Mouse (Mus musculus): ENCODE measurements around the gene Gm3625. TPM values are rescaled to one million over a fixed set of nuclear protein-coding genes. Genes with fewer than 3 reads are reported as not detected.

Gene Gm3625
- polyA plus RNA-seq, 1 experiment: not detected

- H3K4me3 ChIP-seq (ENCODE audit: low read depth, low read length): no peak overlapping the region
- no peaks in the 10 kb centered on the region for H3K36me3 ChIP-seq (ENCODE audit: control insufficient read depth, insufficient read depth, low read length, poor library complexity, severe bottlenecking)
- H3K9ac ChIP-seq (ENCODE audit: low read depth, poor library complexity, severe bottlenecking): peak overlapping the region; percentile 92; the same call in 1 of the 2 replicates
- no peaks in the 10 kb centered on the region for H3K27me3 ChIP-seq (ENCODE audit: control insufficient read depth, insufficient read depth, low read length, poor library complexity, severe bottlenecking)
- H3K4me1 ChIP-seq (ENCODE audit: control insufficient read depth, insufficient read depth, low read length): no peaks in the 10 kb centered on the region
- no peak overlapping the region for H3K27ac ChIP-seq (ENCODE audit: insufficient read depth, low read length)
- no peak for TF ChIP-seq EP300 (IDR thresholded peaks at IDR 0.05; ENCODE audit: insufficient read depth, low read depth, low read length)
- TF ChIP-seq POLR2A (IDR thresholded peaks at IDR 0.05; ENCODE audit: insufficient read depth, low read length): no peak
- no peaks in the 10 kb centered on the region for H3K9me3 ChIP-seq (replicated peaks; ENCODE audit: control insufficient read depth, insufficient read depth, low read length, poor library complexity, severe bottlenecking)
Observed at GRCm38 (mm10) chr12:4592025-4592424, 702 bp downstream of the Gm3625 start.

- Histone ChIP-seq H3K9me3 (replicated peaks; ENCODE audit: control insufficient read depth, insufficient read depth, low read length, poor library complexity, severe bottlenecking) (no peaks in the 10 kb centered on the region), H3K9ac (ENCODE audit: low read depth, poor library complexity, severe bottlenecking) (no peak overlapping the region), H3K4me3 (ENCODE audit: low read depth, low read length) (no peak overlapping the region), H3K27ac (ENCODE audit: insufficient read depth, low read length) (no peak overlapping the region), H3K36me3 (ENCODE audit: control insufficient read depth, insufficient read depth, low read length, poor library complexity, severe bottlenecking) (no peaks in the 10 kb centered on the region), H3K27me3 (ENCODE audit: control insufficient read depth, insufficient read depth, low read length, poor library complexity, severe bottlenecking) (no peaks in the 10 kb centered on the region), H3K4me1 (ENCODE audit: control insufficient read depth, insufficient read depth, low read length) (no peaks in the 10 kb centered on the region)
- TF ChIP-seq EP300 (IDR thresholded peaks at IDR 0.05; ENCODE audit: insufficient read depth, low read depth, low read length) (no peak), POLR2A (IDR thresholded peaks at IDR 0.05; ENCODE audit: insufficient read depth, low read length) (no peak), CTCF (IDR thresholded peaks at IDR 0.05; ENCODE audit: low read depth, low read length) (no peak)
Observed at GRCm38 (mm10) chr12:4588603-4589002, 4.1 kb downstream of the Gm3625 start.

DNA sequence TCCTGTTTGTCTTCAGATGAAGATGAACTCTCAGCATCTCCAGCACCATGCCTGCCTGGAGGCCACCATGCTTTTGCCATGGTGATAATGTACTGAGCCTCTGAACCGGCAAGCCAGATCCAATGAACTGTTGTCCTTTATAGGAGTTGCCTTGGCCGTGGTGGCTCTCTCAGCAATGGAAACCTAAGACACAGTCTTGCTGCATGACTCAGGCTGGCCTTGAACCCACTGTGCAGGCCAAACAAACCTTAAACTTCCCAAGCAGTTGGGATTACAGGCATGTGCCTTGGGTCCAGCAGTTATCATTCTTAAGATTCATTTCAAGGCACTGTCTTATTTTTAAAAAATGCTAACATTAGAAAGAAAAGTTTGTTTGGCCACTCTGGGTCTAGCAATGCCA, 4.9 kb downstream of the Gm3625 start:
- Histone ChIP-seq H3K27ac (ENCODE audit: insufficient read depth, low read length) (no peak overlapping the region), H3K9me3 (replicated peaks; ENCODE audit: control insufficient read depth, insufficient read depth, low read length, poor library complexity, severe bottlenecking) (no peaks in the 10 kb centered on the region), H3K4me1 (ENCODE audit: control insufficient read depth, insufficient read depth, low read length) (no peaks in the 10 kb centered on the region), H3K9ac (ENCODE audit: low read depth, poor library complexity, severe bottlenecking) (no peak overlapping the region), H3K36me3 (ENCODE audit: control insufficient read depth, insufficient read depth, low read length, poor library complexity, severe bottlenecking) (no peaks in the 10 kb centered on the region), H3K4me3 (ENCODE audit: low read depth, low read length) (no peak overlapping the region), H3K27me3 (ENCODE audit: control insufficient read depth, insufficient read depth, low read length, poor library complexity, severe bottlenecking) (no peaks in the 10 kb centered on the region)
- TF ChIP-seq CTCF (IDR thresholded peaks at IDR 0.05; ENCODE audit: low read depth, low read length) (no peak), POLR2A (IDR thresholded peaks at IDR 0.05; ENCODE audit: insufficient read depth, low read length) (no peak), EP300 (IDR thresholded peaks at IDR 0.05; ENCODE audit: insufficient read depth, low read depth, low read length) (no peak)

DNA sequence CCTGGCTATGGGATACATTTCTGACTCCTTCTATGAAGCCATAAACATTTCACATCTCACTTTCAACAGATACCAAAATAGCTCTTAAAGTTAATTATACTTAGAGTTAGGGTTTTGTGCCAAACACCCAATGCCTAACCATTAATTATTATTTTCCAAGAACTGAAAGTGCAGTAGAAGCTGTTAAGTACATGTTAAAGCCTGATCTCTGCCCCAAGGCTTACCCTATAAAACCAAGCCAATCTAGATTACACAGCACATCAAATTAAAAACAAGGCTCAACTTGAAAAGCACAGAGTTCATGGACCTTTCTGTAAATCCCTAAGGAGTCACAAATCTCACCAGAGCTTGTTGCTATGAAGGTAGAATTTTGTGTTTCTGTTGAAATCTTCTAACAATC, 10.4 kb downstream of the Gm3625 start:
- no peaks in the 10 kb centered on the region for H3K27me3 ChIP-seq (ENCODE audit: control insufficient read depth, insufficient read depth, low read length, poor library complexity, severe bottlenecking)
- no peaks in the 10 kb centered on the region for H3K4me1 ChIP-seq (ENCODE audit: control insufficient read depth, insufficient read depth, low read length)
- H3K36me3 ChIP-seq (ENCODE audit: control insufficient read depth, insufficient read depth, low read length, poor library complexity, severe bottlenecking): no peaks in the 10 kb centered on the region
- no peak overlapping the region for H3K27ac ChIP-seq (ENCODE audit: insufficient read depth, low read length)
- H3K9ac ChIP-seq (ENCODE audit: low read depth, poor library complexity, severe bottlenecking): no peak overlapping the region
- no peak overlapping the region for H3K4me3 ChIP-seq (ENCODE audit: low read depth, low read length)
- TF ChIP-seq POLR2A (IDR thresholded peaks at IDR 0.05; ENCODE audit: insufficient read depth, low read length) (no peak), CTCF (IDR thresholded peaks at IDR 0.05; ENCODE audit: low read depth, low read length) (no peak), EP300 (IDR thresholded peaks at IDR 0.05; ENCODE audit: insufficient read depth, low read depth, low read length) (no peak)
- no peaks in the 10 kb centered on the region for H3K9me3 ChIP-seq (replicated peaks; ENCODE audit: control insufficient read depth, insufficient read depth, low read length, poor library complexity, severe bottlenecking)

DNA sequence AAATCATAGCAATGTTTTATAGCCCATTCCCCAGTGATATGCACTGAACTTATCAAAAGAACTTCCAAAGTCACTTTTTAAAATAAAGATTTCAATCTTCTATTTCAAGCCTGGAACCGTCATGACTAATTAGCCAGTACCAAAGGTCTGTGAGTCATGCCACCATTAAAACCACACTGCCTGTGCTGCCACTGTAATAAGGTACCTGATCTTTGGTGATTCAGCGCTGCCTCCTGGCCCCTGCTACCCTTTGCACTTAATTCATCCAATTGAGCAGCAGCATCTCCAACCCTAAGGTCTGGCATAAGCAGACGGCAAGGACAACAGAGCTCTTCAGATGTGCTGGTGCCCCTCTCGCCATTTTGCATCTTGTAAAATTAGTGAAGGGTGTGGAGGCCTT, 18.7 kb downstream of the Gm3625 start:
- TF ChIP-seq EP300 (IDR thresholded peaks at IDR 0.05; ENCODE audit: insufficient read depth, low read depth, low read length) (no peak), CTCF (IDR thresholded peaks at IDR 0.05; ENCODE audit: low read depth, low read length) (no peak), POLR2A (IDR thresholded peaks at IDR 0.05; ENCODE audit: insufficient read depth, low read length) (no peak)
- Histone ChIP-seq H3K27me3 (ENCODE audit: control insufficient read depth, insufficient read depth, low read length, poor library complexity, severe bottlenecking) (no peaks in the 10 kb centered on the region), H3K4me1 (ENCODE audit: control insufficient read depth, insufficient read depth, low read length) (no peaks in the 10 kb centered on the region), H3K4me3 (ENCODE audit: low read depth, low read length) (no peak overlapping the region), H3K9ac (ENCODE audit: low read depth, poor library complexity, severe bottlenecking) (no peak overlapping the region), H3K36me3 (ENCODE audit: control insufficient read depth, insufficient read depth, low read length, poor library complexity, severe bottlenecking) (no peaks in the 10 kb centered on the region), H3K27ac (ENCODE audit: insufficient read depth, low read length) (no peak overlapping the region), H3K9me3 (replicated peaks; ENCODE audit: control insufficient read depth, insufficient read depth, low read length, poor library complexity, severe bottlenecking) (no peaks in the 10 kb centered on the region)

DNA sequence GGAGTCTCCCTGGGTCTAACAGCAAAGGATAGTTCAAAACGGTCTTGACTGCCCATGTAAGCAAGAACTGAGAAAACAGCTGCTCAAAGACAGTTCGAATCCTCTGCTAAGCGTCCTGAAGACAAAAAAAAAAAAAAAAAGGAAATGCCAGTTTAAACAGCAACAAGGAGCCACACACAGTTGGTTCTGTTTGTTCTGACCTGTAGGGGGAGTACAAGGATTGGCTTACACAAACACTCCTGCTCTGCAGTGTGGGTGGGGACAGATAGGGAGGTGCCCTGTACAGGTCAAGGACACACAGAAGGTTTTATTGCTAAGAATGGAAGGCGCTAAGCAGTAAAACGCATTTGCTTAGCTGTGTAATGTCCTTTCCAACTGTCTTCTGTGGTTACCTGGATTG, 20.9 kb downstream of the Gm3625 start:
- H3K4me1 ChIP-seq (ENCODE audit: control insufficient read depth, insufficient read depth, low read length): no peaks in the 10 kb centered on the region
- peak overlapping the region; percentile 19; the same call in 1 of the 2 replicates for H3K27ac ChIP-seq (ENCODE audit: insufficient read depth, low read length)
- H3K9ac ChIP-seq (ENCODE audit: low read depth, poor library complexity, severe bottlenecking): no peak overlapping the region
- no peaks in the 10 kb centered on the region for H3K27me3 ChIP-seq (ENCODE audit: control insufficient read depth, insufficient read depth, low read length, poor library complexity, severe bottlenecking)
- no peak overlapping the region for H3K4me3 ChIP-seq (ENCODE audit: low read depth, low read length)
- H3K9me3 ChIP-seq (replicated peaks; ENCODE audit: control insufficient read depth, insufficient read depth, low read length, poor library complexity, severe bottlenecking): no peaks in the 10 kb centered on the region
- peak; percentile 65 for TF ChIP-seq CTCF (IDR thresholded peaks at IDR 0.05; ENCODE audit: low read depth, low read length)
- no peak for TF ChIP-seq POLR2A (IDR thresholded peaks at IDR 0.05; ENCODE audit: insufficient read depth, low read length)
- TF ChIP-seq EP300 (IDR thresholded peaks at IDR 0.05; ENCODE audit: insufficient read depth, low read depth, low read length): 0 out of 2 replicates have a peak, but pooled peaks have one; percentile 63
- no peaks in the 10 kb centered on the region for H3K36me3 ChIP-seq (ENCODE audit: control insufficient read depth, insufficient read depth, low read length, poor library complexity, severe bottlenecking)
